Mouse (Mus musculus) adrenal gland, postnatal 14 days (tissue): ENCODE measurements around the gene Thg1l. TPM values are rescaled to one million over a fixed set of nuclear protein-coding genes. Genes with fewer than 3 reads are reported as not detected.

ENCODE experiments used
- DNase-seq: peaks from one replicate; pipeline ENCODE4 v3.0.0; 2021; ENCODE audit warnings: mixed read lengths
- total RNA-seq: library from RNA; stranded (reverse); gene quantifications from 2 replicates; pipeline ENCODE4 v1.2.3, GENCODE M21; 2021

Gene Thg1l
- total RNA-seq, 1 experiment from 2014 or later, result 15.3 TPM

GRCm38 (mm10) chr11:45927456-45927855 lies 27.8 kb downstream of the Thg1l start:
- DNase-seq, result peak; percentile 26

- peak; percentile 83 for DNase-seq
These were observed 28.6 kb downstream of the Thg1l start for GRCm38 (mm10) chr11:45926640-45927082.

GRCm38 (mm10) chr11:45925436-45925835 lies 29.9 kb downstream of the Thg1l start:
- DNase-seq, result no peak

- no peak for DNase-seq
These were observed 33.8 kb downstream of the Thg1l start for GRCm38 (mm10) chr11:45921480-45921898.

GRCm38 (mm10) chr11:45921026-45921425 lies 34.3 kb downstream of the Thg1l start:
- no peak for DNase-seq

- peak; percentile 64 for DNase-seq
These were observed 36.5 kb downstream of the Thg1l start for GRCm38 (mm10) chr11:45918836-45919235.

- no peak for DNase-seq
These were observed 37.3 kb downstream of the Thg1l start for GRCm38 (mm10) chr11:45918018-45918417.

- DNase-seq, result no peak
These were observed 39.1 kb downstream of the Thg1l start for GRCm38 (mm10) chr11:45916196-45916595.

GRCm38 (mm10) chr11:45910701-45911100 lies 44.6 kb downstream of the Thg1l start:
- no peak for DNase-seq

- no peak for DNase-seq
These were observed 46.4 kb downstream of the Thg1l start for GRCm38 (mm10) chr11:45908894-45909293.

- DNase-seq, result no peak
These were observed 47.2 kb downstream of the Thg1l start for GRCm38 (mm10) chr11:45908070-45908469.

GRCm38 (mm10) chr11:45907301-45907700 lies 48.0 kb downstream of the Thg1l start:
- DNase-seq, result no peak

- no peak for DNase-seq
These were observed 49.0 kb downstream of the Thg1l start for GRCm38 (mm10) chr11:45906109-45906786.

GRCm38 (mm10) chr11:45900233-45901015 lies 54.9 kb downstream of the Thg1l start:
- DNase-seq, result no peak

GRCm38 (mm10) chr11:45897392-45897791 lies 57.9 kb downstream of the Thg1l start:
- DNase-seq, result no peak

Other genes starting within 250 kb of the Thg1l start
- 66.5 and 67.2 TPM in 2 replicates for gene Clint1, start 103.4 kb downstream of the Thg1l start, total RNA-seq
- gene Lsm11, start 10.6 kb downstream of the Thg1l start, total RNA-seq, result 12.5 and 14.2 TPM in 2 replicates
- 0.26 and 0.45 TPM in 2 replicates for gene Sox30, start 24.8 kb upstream of the Thg1l start, total RNA-seq
- gene Gm12166, start 96.8 kb upstream of the Thg1l start, total RNA-seq, result 0.86 and 4.1 TPM in 2 replicates
- 10.7 and 13.2 TPM in 2 replicates for gene Adam19, start 100.5 kb upstream of the Thg1l start, total RNA-seq
- not detected in 2 replicates for gene Nipal4, start 211.0 kb upstream of the Thg1l start, total RNA-seq